Mouse (Mus musculus) midbrain, embryonic 16.5 days (tissue): Measurements from ENCODE around the gene Cyth4. TPM values are rescaled to one million over a fixed set of nuclear protein-coding genes. Genes with fewer than 3 reads are reported as not detected.

ENCODE experiments used
- ATAC-seq: fragments of 200-750 bp; cut with Nextera tagmentation; 2 replicates; pipeline ENCODE4 v1.8.0; 2017; ENCODE audit warnings: moderate TSS enrichment
- H3K27ac ChIP-seq: fragments of 300-500 bp; sonication (generic); 2 replicates; pipeline ENCODE4 v1.5.1; 2014; ENCODE audit warnings: mild to moderate bottlenecking, low read length, mixed read lengths
- H3K27me3 ChIP-seq: fragments of 300-500 bp; sonication (generic); 2 replicates; pipeline ENCODE4 v1.6.1; 2014; ENCODE audit warnings: low read depth, low read length, mixed read lengths; ENCODE audit not compliant: control insufficient read depth, insufficient read depth
- H3K36me3 ChIP-seq: fragments of 300-500 bp; sonication (generic); 2 replicates; pipeline ENCODE4 v1.6.1; 2014; ENCODE audit warnings: mild to moderate bottlenecking, low read length, moderate library complexity, mixed read lengths; ENCODE audit not compliant: control insufficient read depth, insufficient read depth
- H3K4me1 ChIP-seq: fragments of 300-500 bp; sonication (generic); 2 replicates; pipeline ENCODE4 v1.6.1; 2014; ENCODE audit warnings: mild to moderate bottlenecking, low read length, mixed read lengths; ENCODE audit not compliant: control insufficient read depth, insufficient read depth
- H3K4me2 ChIP-seq: fragments of 300-500 bp; sonication (generic); 2 replicates; pipeline ENCODE4 v1.6.1; 2014; ENCODE audit warnings: mild to moderate bottlenecking, low read length, mixed read lengths
- H3K4me3 ChIP-seq: fragments of 300-500 bp; sonication (generic); 2 replicates; pipeline ENCODE4 v1.5.1; 2014; ENCODE audit warnings: low read depth, mild to moderate bottlenecking, low read length, moderate library complexity, mixed read lengths
- H3K9ac ChIP-seq: fragments of 300-500 bp; sonication (generic); 2 replicates; pipeline ENCODE4 v1.6.1; 2014; ENCODE audit warnings: low read depth, low read length, mixed read lengths
- H3K9me3 ChIP-seq: fragments of 300-500 bp; sonication (generic); replicated peaks from 2 replicates; pipeline ENCODE4 v1.6.1; 2014; ENCODE audit warnings: mild to moderate bottlenecking, low read length, mixed read lengths; ENCODE audit not compliant: control insufficient read depth, poor library complexity, severe bottlenecking
- WGBS: fragments of 180-500 bp; shearing (Covaris S2); extraction: QIAGEN DNeasy Blood & Tissue Kit; methylation state at CpG from one replicate; pipeline ENCODE4 v1.1.7; 2014; 5-methylcytosine and 5-hydroxymethylcytosine counted together
- polyA plus RNA-seq: library from polyadenylated mRNA; unstranded; fragments of >200 nt; fragmentation: Nextera tagmentation; extraction: Ambion mirVana; gene quantifications from 2 replicates; pipeline ENCODE4 v1.2.1, GENCODE M21; 2015

Cyth4 gene
- polyA plus RNA-seq, 1 experiment from 2014 or later = 5.3 TPM

DNA sequence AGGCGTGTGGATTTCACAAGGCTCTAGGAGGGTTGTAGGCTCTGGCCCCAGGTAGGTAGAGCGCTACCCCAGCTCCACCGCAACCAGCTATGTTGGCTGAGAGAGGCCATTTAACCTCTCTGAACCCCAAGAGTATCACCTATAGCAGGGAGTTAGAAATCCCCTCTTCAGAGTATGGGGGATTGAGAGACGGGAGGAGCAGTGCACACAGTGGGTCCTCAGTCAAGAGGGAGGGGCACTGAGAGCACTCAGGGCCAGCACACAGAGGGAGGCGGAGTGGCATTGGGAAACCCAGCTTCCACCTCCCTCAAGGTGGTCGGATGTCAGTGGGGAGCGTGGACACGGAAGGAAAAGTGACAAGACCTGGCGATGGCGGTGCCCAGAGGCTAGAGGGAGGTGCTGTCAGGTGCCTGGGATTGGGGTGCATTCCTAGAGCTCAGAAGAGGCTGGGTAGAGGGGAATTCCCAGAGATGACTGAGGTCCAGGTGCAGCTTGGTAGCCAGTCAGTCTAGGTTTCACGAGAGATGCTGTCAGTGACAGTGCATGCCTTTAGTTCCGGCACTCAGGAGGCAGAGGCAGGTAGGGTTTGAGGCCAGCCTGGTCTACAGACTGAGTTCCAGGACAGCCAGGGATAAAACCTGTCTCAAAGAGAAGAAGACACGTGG, 2.8 kb downstream of the Cyth4 start:
- no peaks in the 10 kb centered on the region for H3K27me3 ChIP-seq
- 85% methylated on average over 13 of the region's 13 CpGs for WGBS

DNA sequence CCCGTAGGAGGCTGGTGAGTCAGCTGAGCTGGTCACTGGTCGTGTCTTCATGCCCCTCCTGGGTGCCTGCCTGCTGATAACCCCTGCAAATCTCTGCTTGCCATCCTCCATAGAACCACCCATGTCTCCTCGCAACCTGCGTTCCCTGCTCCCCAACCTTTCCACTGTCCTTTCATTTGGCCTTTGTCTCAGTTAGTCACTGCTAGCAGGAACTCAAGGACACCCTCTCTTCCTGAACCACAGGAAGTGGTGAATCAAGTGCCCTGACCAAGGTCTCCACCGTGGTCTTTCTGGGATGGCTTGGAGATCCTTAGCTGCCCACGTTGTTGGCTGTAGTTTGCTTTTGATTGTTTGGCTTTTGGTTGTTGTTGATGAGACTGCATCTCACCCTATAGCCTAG, 4.3 kb downstream of the Cyth4 start:
- Histone ChIP-seq H3K9me3 (no peaks in the 10 kb centered on the region), H3K27ac (no peak overlapping the region), H3K4me1 (no peaks in the 10 kb centered on the region), H3K27me3 (no peaks in the 10 kb centered on the region), H3K9ac (no peak overlapping the region), H3K36me3 (no peaks in the 10 kb centered on the region), H3K4me3 (no peak overlapping the region), H3K4me2 (no peak overlapping the region)
- 81% methylated on average over 6 of the region's 6 CpGs for WGBS
- no peak for ATAC-seq

More for the DNA sequence above, 2.8 kb downstream of the Cyth4 start:
- no peak overlapping the region for H3K9ac ChIP-seq
- no peak overlapping the region for H3K4me2 ChIP-seq
- H3K27ac ChIP-seq = no peak overlapping the region
- no peaks in the 10 kb centered on the region for H3K36me3 ChIP-seq
- no peak for ATAC-seq
- H3K4me3 ChIP-seq = no peak overlapping the region
- H3K4me1 ChIP-seq = no peaks in the 10 kb centered on the region
- H3K9me3 ChIP-seq = no peaks in the 10 kb centered on the region

DNA sequence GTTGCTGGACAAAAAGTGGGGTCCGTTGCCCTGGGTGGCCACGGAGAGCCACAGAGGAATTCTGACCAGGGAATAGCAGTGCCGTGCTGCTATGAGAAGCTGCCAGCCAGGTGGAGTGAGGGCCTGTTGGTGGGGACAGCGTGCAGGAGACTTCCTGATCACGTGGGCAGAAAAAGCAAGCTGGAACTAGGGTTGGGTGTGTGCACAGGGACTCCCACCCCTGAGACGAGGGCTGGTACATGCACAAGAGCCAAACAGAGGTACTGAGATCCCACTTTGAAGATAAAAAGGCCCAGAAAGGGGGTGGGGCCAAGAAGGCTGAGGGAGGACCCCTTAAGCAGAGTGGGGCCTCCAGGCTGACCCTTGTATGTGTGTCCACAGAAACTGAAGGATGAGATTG, 7.4 kb downstream of the Cyth4 start:
- Histone ChIP-seq H3K4me2 (no peak overlapping the region), H3K36me3 (no peaks in the 10 kb centered on the region), H3K27me3 (no peaks in the 10 kb centered on the region), H3K9ac (no peak overlapping the region), H3K4me3 (no peak overlapping the region), H3K4me1 (no peaks in the 10 kb centered on the region), H3K27ac (no peak overlapping the region), H3K9me3 (no peaks in the 10 kb centered on the region)
- WGBS = 78% methylated on average over 6 of the region's 6 CpGs
- no peak for ATAC-seq

DNA sequence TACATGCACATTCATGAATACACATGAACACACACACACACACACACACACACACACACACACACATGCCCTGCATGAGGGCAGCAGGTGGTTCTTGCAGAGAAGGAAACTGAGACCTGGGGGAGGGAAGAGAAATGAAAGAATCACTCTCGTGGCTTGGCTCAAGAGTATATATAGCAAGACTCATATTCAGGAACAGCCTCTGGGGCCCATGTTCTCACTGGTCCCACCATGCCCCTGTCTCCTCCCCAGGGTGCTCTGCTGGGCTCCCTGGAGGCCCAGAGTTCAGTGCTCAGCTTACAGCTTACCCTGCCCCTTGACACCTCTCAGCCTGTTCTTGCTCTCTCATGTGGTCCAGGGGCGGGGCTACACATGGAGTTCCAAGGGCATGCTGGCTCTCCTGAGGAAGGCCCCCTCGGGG, 8.5 kb downstream of the Cyth4 start:
- no peak overlapping the region for H3K9ac ChIP-seq
- 66% methylated on average over 3 of the region's 3 CpGs for WGBS
- H3K4me2 ChIP-seq = no peak overlapping the region
- H3K4me1 ChIP-seq = no peaks in the 10 kb centered on the region
- no peak overlapping the region for H3K4me3 ChIP-seq
- H3K27me3 ChIP-seq = no peaks in the 10 kb centered on the region
- H3K36me3 ChIP-seq = no peaks in the 10 kb centered on the region
- ATAC-seq = no peak
- H3K9me3 ChIP-seq = no peaks in the 10 kb centered on the region
- H3K27ac ChIP-seq = no peak overlapping the region

DNA sequence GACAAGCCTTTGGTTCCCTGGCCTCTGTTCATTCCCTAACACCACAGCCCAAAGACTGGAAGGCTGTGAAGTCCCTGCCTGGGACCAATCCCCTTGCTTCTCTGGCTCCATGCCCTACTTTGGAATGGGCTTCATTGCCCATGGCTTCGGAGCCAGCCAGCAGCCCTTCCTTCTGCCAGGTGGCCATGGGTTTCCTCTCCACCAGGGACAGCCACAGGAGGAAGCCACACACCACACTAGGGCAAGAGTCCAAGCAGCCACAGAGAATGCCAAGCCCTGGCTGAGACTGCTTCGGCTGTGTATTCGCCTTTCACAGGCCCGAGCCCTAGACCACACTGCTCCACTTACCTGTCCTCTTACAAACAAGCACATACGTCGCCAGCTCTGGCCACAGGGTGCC, 9.2 kb downstream of the Cyth4 start:
- no peak overlapping the region for H3K27ac ChIP-seq
- no peak overlapping the region for H3K4me3 ChIP-seq
- no peak overlapping the region for H3K4me2 ChIP-seq
- peaks cover 3% of the 10 kb centered on the region for H3K4me1 ChIP-seq
- H3K9me3 ChIP-seq = no peaks in the 10 kb centered on the region
- H3K9ac ChIP-seq = no peak overlapping the region
- H3K27me3 ChIP-seq = no peaks in the 10 kb centered on the region
- no peak for ATAC-seq
- 75% methylated on average over 6 of the region's 6 CpGs for WGBS
- no peaks in the 10 kb centered on the region for H3K36me3 ChIP-seq

DNA sequence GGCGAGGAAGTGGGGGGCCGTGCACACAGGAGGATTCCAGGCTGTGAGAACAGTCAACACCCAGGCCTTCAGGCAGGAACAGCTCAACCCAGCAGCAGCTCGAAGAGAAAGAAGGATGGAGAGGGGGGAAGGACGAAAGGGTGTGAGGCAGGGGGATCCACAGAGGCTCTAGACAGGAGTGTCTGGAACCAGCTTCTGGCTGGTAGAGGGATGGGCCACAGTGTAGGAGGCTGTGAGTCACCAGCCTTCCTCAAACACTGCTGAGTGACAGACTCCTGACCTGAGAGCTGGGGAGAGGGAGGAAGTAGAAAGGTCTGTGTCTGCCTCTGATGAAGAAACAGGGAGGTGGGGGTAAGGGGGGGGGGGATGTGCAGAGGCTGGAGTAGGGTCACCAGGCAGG, 10.6 kb downstream of the Cyth4 start:
- no peaks in the 10 kb centered on the region for H3K9me3 ChIP-seq
- no peak overlapping the region for H3K9ac ChIP-seq
- H3K4me1 ChIP-seq = peaks cover 6% of the 10 kb centered on the region
- no peak for ATAC-seq
- no peaks in the 10 kb centered on the region for H3K36me3 ChIP-seq
- no peaks in the 10 kb centered on the region for H3K27me3 ChIP-seq
- 75% methylated on average over 4 of the region's 4 CpGs for WGBS
- no peak overlapping the region for H3K4me2 ChIP-seq
- no peak overlapping the region for H3K27ac ChIP-seq
- H3K4me3 ChIP-seq = no peak overlapping the region

DNA sequence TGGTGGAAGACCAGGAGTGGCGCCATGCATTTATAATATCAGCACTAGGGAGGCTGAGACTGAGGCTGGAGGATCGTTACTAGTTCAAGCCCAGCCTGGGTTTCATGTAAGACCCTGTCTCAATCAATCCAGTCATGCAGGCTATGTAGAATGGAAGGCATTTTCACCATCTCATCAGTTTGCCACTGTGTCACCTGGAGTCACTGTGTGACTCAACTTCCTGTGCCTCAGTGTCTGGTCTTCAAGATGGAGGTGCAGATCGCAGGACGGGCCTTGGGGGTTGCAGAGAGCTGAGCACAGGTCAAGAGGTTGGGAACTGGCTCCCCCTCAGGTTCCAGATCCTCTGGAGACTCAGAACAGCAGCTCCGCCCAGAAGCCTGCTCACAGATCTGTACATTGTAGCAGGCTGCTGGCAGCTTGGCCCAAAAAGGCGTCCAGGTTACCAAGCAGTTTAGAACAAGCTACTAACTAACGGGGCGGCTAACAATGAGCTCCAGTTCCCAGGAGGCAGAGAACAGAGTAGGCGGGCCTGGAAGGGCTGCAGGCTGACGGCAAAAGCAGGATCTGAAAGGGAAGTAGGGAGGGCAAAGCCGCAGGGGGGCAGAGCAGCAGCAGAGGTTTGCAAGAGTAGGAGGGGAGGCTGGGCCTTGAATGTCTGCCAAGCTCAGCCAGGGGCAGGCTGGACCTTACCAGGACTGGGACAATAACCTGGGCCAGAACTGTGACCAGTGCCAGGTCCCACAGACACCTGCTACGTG, 14.0 kb downstream of the Cyth4 start:
- 38% methylated on average over 12 of the region's 12 CpGs for WGBS
- Histone ChIP-seq H3K4me1 (peaks cover 6% of the 10 kb centered on the region), H3K4me2 (no peak overlapping the region), H3K9ac (no peak overlapping the region), H3K9me3 (no peaks in the 10 kb centered on the region), H3K36me3 (no peaks in the 10 kb centered on the region), H3K27ac (no peak overlapping the region), H3K4me3 (no peak overlapping the region), H3K27me3 (no peaks in the 10 kb centered on the region)
- ATAC-seq = peak; percentile 42

DNA sequence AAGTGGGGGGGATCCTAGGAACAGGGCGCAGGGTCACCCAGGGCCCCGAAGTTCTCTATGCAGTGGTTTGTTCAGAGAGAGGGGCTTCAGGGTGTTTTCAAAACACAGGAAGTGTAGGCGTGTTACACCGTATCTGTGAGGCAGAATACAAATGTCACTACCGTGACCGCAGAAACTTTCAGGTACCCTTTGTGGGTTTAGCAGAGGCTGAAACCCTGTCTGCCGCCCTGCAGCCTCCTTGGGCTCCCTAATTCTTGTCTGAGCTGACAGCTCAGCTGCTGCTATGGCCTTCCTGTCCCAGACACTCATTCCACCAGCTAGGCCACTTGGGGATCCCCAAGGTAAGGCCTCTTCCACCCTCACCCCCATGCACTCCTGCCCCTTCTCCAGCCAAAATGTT, 17.7 kb downstream of the Cyth4 start:
- WGBS = 88% methylated on average over 7 of the region's 7 CpGs
- no peaks in the 10 kb centered on the region for H3K27me3 ChIP-seq

DNA sequence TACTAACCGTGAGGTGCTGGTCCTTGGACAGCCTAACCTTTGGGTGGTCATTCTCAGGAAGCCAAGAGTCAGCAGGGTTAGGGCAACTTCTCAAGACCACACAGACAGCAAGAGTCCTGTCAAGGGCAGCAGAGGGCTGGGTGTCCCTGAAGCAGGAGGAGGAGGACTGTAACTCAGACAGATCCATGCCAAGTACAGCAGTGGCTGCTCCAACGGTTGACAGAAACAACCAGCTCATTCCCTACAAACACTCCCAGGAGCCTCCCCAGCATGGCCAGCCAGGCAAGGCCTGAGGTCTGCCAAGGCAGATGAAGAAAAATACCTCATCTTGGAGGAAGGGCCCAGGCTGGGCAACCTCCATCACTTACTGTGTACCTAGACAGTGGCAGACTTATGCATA, 20.1 kb downstream of the Cyth4 start:
- WGBS = 87% methylated on average over 2 of the region's 2 CpGs
- Histone ChIP-seq H3K36me3 (no peaks in the 10 kb centered on the region), H3K9ac (no peak overlapping the region), H3K27ac (no peak overlapping the region), H3K4me1 (no peaks in the 10 kb centered on the region), H3K27me3 (no peaks in the 10 kb centered on the region), H3K4me2 (no peak overlapping the region), H3K4me3 (no peak overlapping the region), H3K9me3 (no peaks in the 10 kb centered on the region)
- no peak for ATAC-seq

More for the DNA sequence above, 17.7 kb downstream of the Cyth4 start:
- Histone ChIP-seq H3K9ac (no peak overlapping the region), H3K4me1 (peaks cover 6% of the 10 kb centered on the region), H3K36me3 (no peaks in the 10 kb centered on the region), H3K4me2 (no peak overlapping the region), H3K27ac (no peak overlapping the region), H3K4me3 (no peak overlapping the region), H3K9me3 (no peaks in the 10 kb centered on the region)
- ATAC-seq = no peak
